Mouse (Mus musculus) spleen, adult 2 months (tissue): Measurements from ENCODE around the gene D430019H16Rik.

Experiments
- CTCF ChIP-seq: fragments of 200-500 bp; IDR thresholded peaks from 2 replicates; pipeline ENCODE4 v1.5.1; 2011; ENCODE audit warnings: mild to moderate bottlenecking, inconsistent platforms; ENCODE audit not compliant: insufficient read depth, insufficient read length, insufficient replicate concordance; ENCODE audit errors: extremely low read depth
- POLR2A ChIP-seq: fragments of 200-500 bp; IDR thresholded peaks from 2 replicates; pipeline ENCODE4 v1.6.1; 2011; ENCODE audit warnings: low read depth, low read length, inconsistent platforms

DNA sequence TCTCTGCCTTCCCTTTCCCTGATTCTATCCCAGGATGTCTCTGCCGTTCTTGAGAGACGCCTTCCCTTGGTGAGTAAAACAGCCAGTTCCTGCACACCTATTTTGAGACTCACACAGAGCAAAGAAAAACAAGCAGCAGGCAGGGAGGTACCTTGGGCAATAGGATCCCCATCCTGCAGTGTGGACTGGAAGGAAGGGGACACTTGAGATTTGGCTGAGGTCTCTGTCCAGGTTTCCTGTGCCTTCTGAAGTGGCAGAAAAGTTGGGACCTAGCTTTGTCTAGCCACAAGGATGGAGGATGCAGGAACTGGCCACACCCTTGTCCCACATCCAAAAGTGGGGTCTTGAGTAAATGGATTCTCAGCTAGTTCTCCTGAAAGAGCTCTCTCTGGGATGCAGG lies 66.2 kb downstream of the D430019H16Rik start:
- TF ChIP-seq CTCF (no peak), POLR2A (no peak)
